Mouse (Mus musculus): Measurements from ENCODE around the gene Pgls.

DNA sequence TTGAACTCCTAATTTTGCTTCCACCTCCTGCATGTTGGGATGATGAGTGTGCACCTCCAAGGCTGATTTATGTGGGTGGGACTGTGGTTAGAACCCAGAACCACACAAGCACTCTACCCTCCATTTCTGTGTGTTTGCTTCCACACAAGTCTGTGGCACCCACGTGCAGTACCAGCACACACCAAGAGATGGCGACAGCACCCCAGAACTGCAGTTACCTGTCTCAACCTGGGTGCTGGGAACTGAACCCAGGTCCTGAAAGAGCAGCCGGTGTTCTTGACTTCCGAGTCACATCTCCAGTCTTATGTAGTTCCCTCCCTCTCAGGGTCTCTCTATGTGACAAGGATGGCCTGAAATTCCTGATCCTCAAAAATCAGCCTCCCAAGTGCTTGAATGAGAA lies 28.0 kb upstream of the Pgls start:
- TF ChIP-seq CTCF (IDR thresholded peaks at IDR 0.05) (peak; percentile 32), EP300 (IDR thresholded peaks at IDR 0.05) (no peak)
